Mouse (Mus musculus) adrenal gland, postnatal 4 days (tissue): ENCODE measurements at regions not wholly inside any gene's neighbourhood (a gene's known extent, or its start where the extent isn't known, plus 50 kb on each side); places are given as distances from the start of the nearest gene placed in this dataset.

Experiments
- DNase-seq, 2 experiments: peaks; one replicate each; pipeline ENCODE4 v3.0.0; 2021 to 2022; ENCODE audit warnings: low spot score in 2 of 2, mixed read lengths in 2 of 2

- DNase-seq, result no peak
These were observed 91.9 kb upstream of the Far2 start for GRCm38 (mm10) chr6:147954967-147955830.

GRCm38 (mm10) chr6:147964739-147965138 is 82.3 kb upstream of the Far2 start:
- no peak for DNase-seq

- no peak for DNase-seq
These were observed 76.9 kb upstream of the Far2 start for GRCm38 (mm10) chr6:147970162-147970608.

- DNase-seq, result no peak
These were observed 74.5 kb upstream of the Far2 start for GRCm38 (mm10) chr6:147972552-147972951.

GRCm38 (mm10) chr6:147973059-147973458 is 74.0 kb upstream of the Far2 start:
- DNase-seq, result no peak

GRCm38 (mm10) chr6:147975917-147976316 is 71.1 kb upstream of the Far2 start:
- DNase-seq, result no peak

GRCm38 (mm10) chr6:147989381-147989780 is 57.7 kb upstream of the Far2 start:
- no peak for DNase-seq
